Mouse (Mus musculus) kidney, embryonic 15.5 days (tissue): ENCODE measurements around the gene Klhl32. TPM values are rescaled to one million over a fixed set of nuclear protein-coding genes. Genes with fewer than 3 reads are reported as not detected.

Source experiments
- ATAC-seq: fragments of 200-750 bp; cut with Nextera tagmentation; replicated peaks from 2 replicates; pipeline ENCODE4 v1.8.0; 2017; ENCODE audit warnings: moderate TSS enrichment; ENCODE audit not compliant: low FRiP score
- H3K27ac ChIP-seq: fragments of 300-500 bp; sonication (generic); 2 replicates; pipeline ENCODE4 v1.5.1; 2015; ENCODE audit warnings: mild to moderate bottlenecking, inconsistent platforms
- H3K27me3 ChIP-seq: fragments of 300-500 bp; sonication (generic); 2 replicates; pipeline ENCODE4 v1.6.1; 2015; ENCODE audit warnings: inconsistent platforms
- H3K36me3 ChIP-seq: fragments of 300-500 bp; sonication (generic); 2 replicates; pipeline ENCODE4 v1.6.1; 2015; ENCODE audit warnings: inconsistent platforms
- H3K4me1 ChIP-seq: fragments of 300-500 bp; sonication (generic); 2 replicates; pipeline ENCODE4 v1.6.1; 2015; ENCODE audit warnings: inconsistent platforms
- H3K4me2 ChIP-seq: fragments of 300-500 bp; sonication (generic); 2 replicates; pipeline ENCODE4 v1.6.1; 2015; ENCODE audit warnings: moderate library complexity, mild to moderate bottlenecking, inconsistent platforms
- H3K4me3 ChIP-seq: fragments of 300-500 bp; sonication (generic); replicated peaks from 2 replicates; pipeline ENCODE4 v1.5.1; 2015; ENCODE audit warnings: mild to moderate bottlenecking, inconsistent platforms
- H3K9ac ChIP-seq: fragments of 300-500 bp; sonication (generic); 2 replicates; pipeline ENCODE4 v1.6.1; 2015; ENCODE audit warnings: mild to moderate bottlenecking, inconsistent platforms
- H3K9me3 ChIP-seq: fragments of 300-500 bp; sonication (generic); replicated peaks from 2 replicates; pipeline ENCODE4 v1.6.1; 2016; ENCODE audit warnings: inconsistent platforms
- WGBS: fragments of 180-500 bp; shearing (Covaris S2); methylation state at CpG from one replicate; pipeline ENCODE4 v1.1.7; 2015; ENCODE audit warnings: mixed read lengths; 5-methylcytosine and 5-hydroxymethylcytosine counted together
- polyA plus RNA-seq: library from polyadenylated mRNA; unstranded; fragments of >200 nt; fragmentation: Nextera tagmentation; extraction: Ambion mirVana; gene quantifications from 2 replicates; pipeline ENCODE4 v1.2.1, GENCODE M21; 2015

Klhl32 gene
- polyA plus RNA-seq, 1 experiment from 2014 or later, result 3.1 TPM

DNA sequence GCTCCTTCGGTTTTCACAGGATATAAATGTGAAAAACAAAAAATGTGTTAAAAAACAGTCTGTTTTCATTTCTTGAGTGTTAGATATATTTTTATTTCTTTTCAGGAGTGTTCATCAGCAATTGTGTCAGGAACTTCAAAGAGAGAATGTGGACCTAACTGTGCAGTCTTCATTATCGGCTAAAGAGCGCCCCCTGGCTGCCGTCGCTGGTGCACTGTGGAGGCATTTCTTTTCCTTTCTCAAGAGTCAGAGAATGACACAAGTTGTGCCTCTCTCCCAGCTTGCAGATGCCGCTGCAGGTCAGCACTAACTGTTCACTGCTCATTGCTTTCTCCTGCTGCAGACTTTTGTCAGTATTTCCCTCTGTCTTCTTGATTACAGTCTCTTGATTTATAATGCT is 276.6 kb downstream of the Klhl32 start:
- H3K4me1 ChIP-seq, result no peaks in the 10 kb centered on the region
- no peak overlapping the region for H3K9ac ChIP-seq
- no peak overlapping the region for H3K4me3 ChIP-seq
- H3K4me2 ChIP-seq, result no peak overlapping the region
- peaks cover 18% of the 10 kb centered on the region for H3K36me3 ChIP-seq
- 22% methylated on average over 6 of the region's 6 CpGs for WGBS
- H3K27ac ChIP-seq, result no peak overlapping the region
- H3K9me3 ChIP-seq, result no peaks in the 10 kb centered on the region
- H3K27me3 ChIP-seq, result no peaks in the 10 kb centered on the region
- peak; percentile 67 for ATAC-seq

DNA sequence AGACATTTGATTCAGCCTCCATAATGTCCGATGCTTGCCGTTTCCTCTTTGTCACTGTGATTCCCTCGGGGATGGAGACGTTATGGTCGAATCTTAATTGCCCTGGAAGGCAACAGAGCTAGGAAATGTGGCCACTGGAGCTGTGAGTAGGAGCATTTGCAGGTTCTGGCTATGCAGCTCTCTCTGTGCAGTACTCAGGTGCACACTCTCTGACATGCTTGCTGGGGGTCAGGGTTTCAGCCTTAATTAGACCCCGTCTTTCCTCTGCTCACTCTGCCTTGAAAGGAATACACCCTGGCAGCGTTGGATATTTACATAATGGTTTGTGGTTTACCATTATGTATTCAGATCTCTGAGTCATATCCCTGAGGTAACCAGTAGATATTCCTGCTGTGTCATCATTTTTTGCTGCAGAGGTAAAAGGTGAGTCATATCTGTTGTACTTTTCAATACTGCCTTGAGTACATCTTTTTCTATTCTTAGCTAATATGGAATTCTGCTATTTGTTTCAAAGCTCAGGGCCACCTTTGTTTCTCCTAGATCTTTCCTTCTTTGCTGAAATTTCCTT is 281.9 kb downstream of the Klhl32 start:
- Histone ChIP-seq H3K9ac (no peak overlapping the region), H3K4me2 (no peak overlapping the region), H3K27ac (no peak overlapping the region), H3K4me1 (no peaks in the 10 kb centered on the region), H3K36me3 (no peaks in the 10 kb centered on the region), H3K4me3 (no peak overlapping the region), H3K9me3 (no peaks in the 10 kb centered on the region), H3K27me3 (no peaks in the 10 kb centered on the region)
- WGBS, result 80% methylated on average over 7 of the region's 7 CpGs
- no peak for ATAC-seq

DNA sequence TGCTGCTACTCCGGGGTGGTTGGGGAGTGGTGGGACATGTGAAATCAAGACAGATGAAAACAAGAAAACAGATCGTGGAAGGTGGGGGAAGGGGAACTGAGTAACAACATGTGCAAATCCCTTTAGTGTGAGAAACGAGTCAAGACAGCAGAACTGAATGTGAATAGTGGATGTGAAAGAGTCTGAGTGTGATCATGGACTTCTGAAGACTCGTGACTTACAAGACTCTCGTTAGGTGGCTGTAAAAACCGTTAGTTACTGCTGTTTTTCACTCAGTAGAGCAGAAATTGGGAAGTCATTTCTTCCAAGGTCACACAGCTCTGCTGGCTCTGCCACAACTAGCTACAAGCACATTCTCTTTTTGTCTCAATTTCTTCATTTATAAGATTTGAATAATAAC is 282.9 kb downstream of the Klhl32 start:
- H3K9me3 ChIP-seq, result no peaks in the 10 kb centered on the region
- H3K4me1 ChIP-seq, result no peaks in the 10 kb centered on the region
- no peak overlapping the region for H3K4me2 ChIP-seq
- H3K36me3 ChIP-seq, result no peaks in the 10 kb centered on the region
- no peak for ATAC-seq
- 62% methylated on average over 6 of the region's 6 CpGs for WGBS
- no peaks in the 10 kb centered on the region for H3K27me3 ChIP-seq
- no peak overlapping the region for H3K27ac ChIP-seq
- no peak overlapping the region for H3K4me3 ChIP-seq
- no peak overlapping the region for H3K9ac ChIP-seq

Other genes starting within 250 kb of the Klhl32 start
- gene Ndufaf4, start 47.0 kb upstream of the Klhl32 start, polyA plus RNA-seq, result 52.2 and 52.3 TPM in 2 replicates
- gene Gpr63, start 115.3 kb upstream of the Klhl32 start, polyA plus RNA-seq, result 1.0 and 1.5 TPM in 2 replicates